Mouse (Mus musculus): Measurements from ENCODE around the gene Nav3. TPM values are rescaled to one million over a fixed set of nuclear protein-coding genes. Genes with fewer than 3 reads are reported as not detected.

The Nav3 gene
- polyA plus RNA-seq, 1 experiment from 2014 or later, result 0.96 TPM

DNA sequence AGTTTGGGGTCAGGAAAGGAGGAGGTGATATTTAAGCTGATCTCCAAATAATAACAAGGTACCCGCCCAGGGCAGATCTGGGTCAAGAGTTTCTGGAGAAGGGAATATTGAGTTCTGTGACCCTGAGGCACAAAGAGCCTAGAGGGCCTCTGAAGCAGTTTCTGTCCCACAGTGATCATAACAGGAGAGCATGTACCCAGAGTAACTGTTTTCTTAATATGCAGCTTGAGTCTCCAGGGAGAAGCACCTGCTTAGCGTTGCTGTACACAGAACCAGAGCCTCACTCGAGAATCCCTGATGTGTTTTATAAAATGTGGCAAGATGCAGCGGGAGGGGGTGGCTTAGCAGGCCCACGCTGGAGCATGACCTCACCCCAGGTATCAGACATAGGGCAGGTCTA lies 141.5 kb downstream of the Nav3 start:
- Histone ChIP-seq H3K9me3 (ENCODE audit: control insufficient read depth, low read length) (no peaks in the 10 kb centered on the region), H3K4me2 (replicated peaks; ENCODE audit: low read depth) (no peak overlapping the region), H3K4me3 (ENCODE audit: low read depth, low read length) (no peak overlapping the region), H3K27me3 (ENCODE audit: control insufficient read depth, insufficient read depth, low read length) (no peaks in the 10 kb centered on the region), H3K36me3 (ENCODE audit: control insufficient read depth, insufficient read depth, low read length) (no peaks in the 10 kb centered on the region), H3K4me1 (replicated peaks; ENCODE audit: control insufficient read depth, insufficient read depth) (no peaks in the 10 kb centered on the region), H3K9ac (ENCODE audit: low read length) (no peak overlapping the region), H3K27ac (replicated peaks) (no peak overlapping the region)
- 71% methylated on average over 5 of the region's 5 CpGs for whole genome bisulfite sequencing
- DNase-seq (ENCODE audit: low spot score), result no peak
- ATAC-seq (ENCODE audit: low FRiP score, low TSS enrichment), result no peak
- TF ChIP-seq EP300 (optimal IDR thresholded peaks at IDR 0.05), result no peak
- TF ChIP-seq CTCF (IDR thresholded peaks at IDR 0.05; ENCODE audit: low read depth), result no peak

- WGBS, result 90% methylated on average over 7 of the region's 7 CpGs
- no peak for ATAC-seq (ENCODE audit: low FRiP score, low TSS enrichment)
- no peaks in the 10 kb centered on the region for H3K9me3 ChIP-seq (ENCODE audit: control insufficient read depth, low read length)
- no peak for TF ChIP-seq CTCF (IDR thresholded peaks at IDR 0.05; ENCODE audit: low read depth)
- TF ChIP-seq EP300 (optimal IDR thresholded peaks at IDR 0.05), result no peak
- DNase-seq (ENCODE audit: low spot score), result no peak
- H3K27ac ChIP-seq (replicated peaks), result no peak overlapping the region
- H3K9ac ChIP-seq (ENCODE audit: low read length), result no peak overlapping the region
- no peaks in the 10 kb centered on the region for H3K4me1 ChIP-seq (replicated peaks; ENCODE audit: control insufficient read depth, insufficient read depth)
- no peak overlapping the region for H3K4me3 ChIP-seq (ENCODE audit: low read depth, low read length)
- no peaks in the 10 kb centered on the region for H3K36me3 ChIP-seq (ENCODE audit: control insufficient read depth, insufficient read depth, low read length)
- H3K27me3 ChIP-seq (ENCODE audit: control insufficient read depth, insufficient read depth, low read length), result no peaks in the 10 kb centered on the region
- H3K4me2 ChIP-seq (replicated peaks; ENCODE audit: low read depth), result no peak overlapping the region
These were observed 142.0 kb downstream of the Nav3 start for GRCm38 (mm10) chr10:110313959-110314358.

DNA sequence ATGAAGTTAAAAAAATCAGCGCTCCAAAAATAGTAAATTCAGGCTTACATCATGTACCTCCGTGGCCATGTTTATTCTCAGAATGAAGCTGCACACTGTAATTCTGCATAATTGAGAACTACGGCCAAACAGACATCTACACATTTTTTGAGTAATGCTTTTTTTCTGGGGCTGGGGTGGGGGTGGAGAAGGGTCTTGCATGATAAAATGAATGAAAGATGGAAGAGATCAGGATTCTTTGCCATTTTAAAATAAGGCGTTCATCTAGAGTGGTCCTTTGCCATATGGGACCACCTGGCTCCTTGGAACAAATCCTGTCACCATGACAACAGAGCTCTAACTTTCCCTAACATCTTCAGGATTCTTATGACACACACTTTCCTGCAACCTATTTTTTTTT lies 146.5 kb downstream of the Nav3 start:
- no peak overlapping the region for H3K4me3 ChIP-seq (ENCODE audit: low read depth, low read length)
- WGBS, result 57% methylated on average over 4 of the region's 4 CpGs

GRCm38 (mm10) chr10:110305609-110306008 lies 150.4 kb downstream of the Nav3 start:
- DNase-seq (ENCODE audit: low spot score) (no peak), ATAC-seq (ENCODE audit: low FRiP score, low TSS enrichment) (no peak)
- TF ChIP-seq EP300 (optimal IDR thresholded peaks at IDR 0.05), result no peak
- no peaks in the 10 kb centered on the region for H3K9me3 ChIP-seq (ENCODE audit: control insufficient read depth, low read length)
- WGBS, result 77% methylated on average over 5 of the region's 5 CpGs
- no peak overlapping the region for H3K4me3 ChIP-seq (ENCODE audit: low read depth, low read length)
- H3K36me3 ChIP-seq (ENCODE audit: control insufficient read depth, insufficient read depth, low read length), result no peaks in the 10 kb centered on the region
- H3K27ac ChIP-seq (replicated peaks), result no peak overlapping the region
- H3K4me1 ChIP-seq (replicated peaks; ENCODE audit: control insufficient read depth, insufficient read depth), result no peaks in the 10 kb centered on the region
- no peaks in the 10 kb centered on the region for H3K27me3 ChIP-seq (ENCODE audit: control insufficient read depth, insufficient read depth, low read length)
- no peak overlapping the region for H3K4me2 ChIP-seq (replicated peaks; ENCODE audit: low read depth)
- no peak overlapping the region for H3K9ac ChIP-seq (ENCODE audit: low read length)

More for the DNA sequence above, 146.5 kb downstream of the Nav3 start:
- TF ChIP-seq CTCF (IDR thresholded peaks at IDR 0.05; ENCODE audit: low read depth) (no peak), EP300 (optimal IDR thresholded peaks at IDR 0.05) (no peak)
- no peaks in the 10 kb centered on the region for H3K36me3 ChIP-seq (ENCODE audit: control insufficient read depth, insufficient read depth, low read length)
- DNase-seq (ENCODE audit: low spot score), result no peak
- no peak for ATAC-seq (ENCODE audit: low FRiP score, low TSS enrichment)
- H3K9me3 ChIP-seq (ENCODE audit: control insufficient read depth, low read length), result no peaks in the 10 kb centered on the region
- no peak overlapping the region for H3K9ac ChIP-seq (ENCODE audit: low read length)
- H3K27me3 ChIP-seq (ENCODE audit: control insufficient read depth, insufficient read depth, low read length), result no peaks in the 10 kb centered on the region
- no peak overlapping the region for H3K4me2 ChIP-seq (replicated peaks; ENCODE audit: low read depth)
- H3K27ac ChIP-seq (replicated peaks), result no peak overlapping the region
- no peaks in the 10 kb centered on the region for H3K4me1 ChIP-seq (replicated peaks; ENCODE audit: control insufficient read depth, insufficient read depth)

DNA sequence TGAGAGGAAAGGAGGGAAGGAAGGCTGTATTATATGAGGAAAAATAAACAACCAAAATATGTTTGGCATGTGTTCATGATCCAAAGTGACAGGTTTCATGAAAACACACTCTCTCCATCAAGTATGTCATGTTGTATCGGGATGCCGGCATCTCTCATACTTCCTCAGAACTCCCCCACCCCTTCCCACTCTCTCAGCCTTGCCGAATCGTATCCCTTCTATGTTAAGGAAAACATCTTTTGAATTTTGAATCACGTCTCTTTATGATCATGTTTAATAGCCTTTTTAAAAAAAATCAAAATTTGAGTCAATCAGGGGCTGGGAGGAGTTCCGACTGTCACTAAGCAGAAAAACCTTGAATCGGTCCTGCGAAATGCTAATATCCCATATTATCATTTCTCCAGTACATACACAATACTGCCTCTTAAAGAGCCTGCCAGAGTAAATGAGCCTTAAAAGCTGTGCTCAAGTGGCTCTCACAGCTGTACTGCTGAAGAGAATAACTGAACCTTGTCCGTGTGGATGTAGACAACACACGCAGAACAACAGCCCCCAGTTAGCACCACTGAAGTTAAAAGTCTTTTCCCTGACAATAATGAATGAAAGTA lies 165.9 kb downstream of the Nav3 start:
- Histone ChIP-seq H3K9ac (ENCODE audit: low read length) (no peak overlapping the region), H3K4me3 (ENCODE audit: low read depth, low read length) (no peak overlapping the region), H3K27ac (replicated peaks) (no peak overlapping the region), H3K9me3 (ENCODE audit: control insufficient read depth, low read length) (no peaks in the 10 kb centered on the region), H3K4me2 (replicated peaks; ENCODE audit: low read depth) (no peak overlapping the region), H3K4me1 (replicated peaks; ENCODE audit: control insufficient read depth, insufficient read depth) (no peaks in the 10 kb centered on the region), H3K27me3 (ENCODE audit: control insufficient read depth, insufficient read depth, low read length) (no peaks in the 10 kb centered on the region), H3K36me3 (ENCODE audit: control insufficient read depth, insufficient read depth, low read length) (no peaks in the 10 kb centered on the region)
- no peak for DNase-seq (ENCODE audit: low spot score)
- 88% methylated on average over 10 of the region's 10 CpGs for WGBS
- TF ChIP-seq EP300 (optimal IDR thresholded peaks at IDR 0.05) (no peak), CTCF (IDR thresholded peaks at IDR 0.05; ENCODE audit: low read depth) (no peak)
- ATAC-seq (ENCODE audit: low FRiP score, low TSS enrichment), result no peak

- TF ChIP-seq CTCF (IDR thresholded peaks at IDR 0.05; ENCODE audit: low read depth) (no peak), EP300 (optimal IDR thresholded peaks at IDR 0.05) (no peak)
- Histone ChIP-seq H3K36me3 (ENCODE audit: control insufficient read depth, insufficient read depth, low read length) (no peaks in the 10 kb centered on the region), H3K4me2 (replicated peaks; ENCODE audit: low read depth) (no peak overlapping the region), H3K4me1 (replicated peaks; ENCODE audit: control insufficient read depth, insufficient read depth) (no peaks in the 10 kb centered on the region), H3K27ac (replicated peaks) (no peak overlapping the region), H3K27me3 (ENCODE audit: control insufficient read depth, insufficient read depth, low read length) (no peaks in the 10 kb centered on the region), H3K9me3 (ENCODE audit: control insufficient read depth, low read length) (no peaks in the 10 kb centered on the region), H3K9ac (ENCODE audit: low read length) (no peak overlapping the region), H3K4me3 (ENCODE audit: low read depth, low read length) (no peak overlapping the region)
- 66% methylated on average over 3 of the region's 3 CpGs for WGBS
- no peak for DNase-seq (ENCODE audit: low spot score)
- no peak for ATAC-seq (ENCODE audit: low FRiP score, low TSS enrichment)
These were observed 172.1 kb downstream of the Nav3 start for GRCm38 (mm10) chr10:110283879-110284278.
